Mouse (Mus musculus) spleen, adult 2 months (tissue): ENCODE data around the gene Car10.

Source experiments
- CTCF ChIP-seq: fragments of 200-500 bp; IDR thresholded peaks from 2 replicates; pipeline ENCODE4 v1.5.1; 2011; ENCODE audit warnings: mild to moderate bottlenecking, inconsistent platforms; ENCODE audit not compliant: insufficient read depth, insufficient read length, insufficient replicate concordance; ENCODE audit errors: extremely low read depth
- POLR2A ChIP-seq: fragments of 200-500 bp; IDR thresholded peaks from 2 replicates; pipeline ENCODE4 v1.6.1; 2011; ENCODE audit warnings: low read depth, low read length, inconsistent platforms

- no peak for TF ChIP-seq CTCF
- TF ChIP-seq POLR2A = no peak
These were observed 176.1 kb downstream of the Car10 start for GRCm38 (mm10) chr11:93273906-93274305.
